Mouse (Mus musculus): ENCODE measurements around the gene Pakap. TPM values are rescaled to one million over a fixed set of nuclear protein-coding genes. Genes with fewer than 3 reads are reported as not detected.

Pakap gene
- polyA plus RNA-seq, 1 experiment, result 0.78 TPM

- Histone ChIP-seq H3K27ac (ENCODE audit: insufficient read depth, low read depth, low read length) (peak overlapping the region; percentile 24; the same call in 1 of the 2 replicates), H3K4me3 (ENCODE audit: insufficient read depth, low read depth, low read length) (peak overlapping the region; percentile 31), H3K36me3 (ENCODE audit: control insufficient read depth, insufficient read depth, low read length) (no peaks in the 10 kb centered on the region), H3K4me1 (ENCODE audit: control insufficient read depth, insufficient read depth, low read length) (peaks cover 20% of the 10 kb centered on the region), H3K27me3 (replicated peaks; ENCODE audit: control insufficient read depth, insufficient read depth, low read length) (no peaks in the 10 kb centered on the region)
- peak; percentile 26 for DNase-seq
- TF ChIP-seq POLR2A (IDR thresholded peaks at IDR 0.05; ENCODE audit: low read depth, low read length) (no peak), CTCF (conservative IDR thresholded peaks at IDR 0.05; ENCODE audit: insufficient read depth, insufficient read length, low read depth, low read length) (peak; percentile 49)
- WGBS, result 48% methylated on average over 10 of the region's 10 CpGs
These were observed 346.5 kb downstream of the Pakap start for GRCm38 (mm10) chr4:57914193-57915190.

GRCm38 (mm10) chr4:57915216-57915965 lies 347.4 kb downstream of the Pakap start:
- peak overlapping the region; percentile 86 for H3K27ac ChIP-seq (ENCODE audit: insufficient read depth, low read depth, low read length)

GRCm38 (mm10) chr4:57916201-57916661 lies 348.3 kb downstream of the Pakap start, which contains the start of gene D630039A03Rik:
D630039A03Rik (minus strand) TSS chr4:57916297.
- WGBS, result 15% methylated on average over 9 of the region's 9 CpGs

More at GRCm38 (mm10) chr4:57915216-57915965, 347.4 kb downstream of the Pakap start:
- H3K27me3 ChIP-seq (replicated peaks; ENCODE audit: control insufficient read depth, insufficient read depth, low read length), result no peaks in the 10 kb centered on the region
- H3K4me1 ChIP-seq (ENCODE audit: control insufficient read depth, insufficient read depth, low read length), result peaks cover 20% of the 10 kb centered on the region
- WGBS, result 21% methylated on average over 17 of the region's 17 CpGs
- TF ChIP-seq CTCF (conservative IDR thresholded peaks at IDR 0.05; ENCODE audit: insufficient read depth, insufficient read length, low read depth, low read length) (no peak), POLR2A (IDR thresholded peaks at IDR 0.05; ENCODE audit: low read depth, low read length) (no peak)
- H3K4me3 ChIP-seq (ENCODE audit: insufficient read depth, low read depth, low read length), result peak overlapping the region; percentile 36
- DNase-seq, result peak; percentile 96
- H3K36me3 ChIP-seq (ENCODE audit: control insufficient read depth, insufficient read depth, low read length), result no peaks in the 10 kb centered on the region

GRCm38 (mm10) chr4:57916711-57917110 lies 348.7 kb downstream of the Pakap start:
- H3K27ac ChIP-seq (ENCODE audit: insufficient read depth, low read depth, low read length), result peak overlapping the region; percentile 86
- no peak overlapping the region for H3K4me3 ChIP-seq (ENCODE audit: insufficient read depth, low read depth, low read length)
- WGBS, result 27% methylated on average over 4 of the region's 4 CpGs
- peaks cover 20% of the 10 kb centered on the region for H3K4me1 ChIP-seq (ENCODE audit: control insufficient read depth, insufficient read depth, low read length)
- no peaks in the 10 kb centered on the region for H3K27me3 ChIP-seq (replicated peaks; ENCODE audit: control insufficient read depth, insufficient read depth, low read length)
- peak; percentile 50 for DNase-seq
- TF ChIP-seq CTCF (conservative IDR thresholded peaks at IDR 0.05; ENCODE audit: insufficient read depth, insufficient read length, low read depth, low read length) (no peak), POLR2A (IDR thresholded peaks at IDR 0.05; ENCODE audit: low read depth, low read length) (no peak)
- no peaks in the 10 kb centered on the region for H3K36me3 ChIP-seq (ENCODE audit: control insufficient read depth, insufficient read depth, low read length)

More at GRCm38 (mm10) chr4:57916201-57916661, 348.3 kb downstream of the Pakap start, which contains the start of gene D630039A03Rik:
- peak within 1 kb of the TSS; percentile 36 for H3K4me3 ChIP-seq (ENCODE audit: insufficient read depth, low read depth, low read length)
- H3K4me1 ChIP-seq (ENCODE audit: control insufficient read depth, insufficient read depth, low read length), result peaks cover 20% of the 10 kb centered on the region
- no peaks in the 10 kb centered on the region for H3K27me3 ChIP-seq (replicated peaks; ENCODE audit: control insufficient read depth, insufficient read depth, low read length)
- H3K27ac ChIP-seq (ENCODE audit: insufficient read depth, low read depth, low read length), result peak within 1 kb of the TSS; percentile 86
- peak; percentile 92 for DNase-seq
- H3K36me3 ChIP-seq (ENCODE audit: control insufficient read depth, insufficient read depth, low read length), result no peaks in the 10 kb centered on the region
- no peak for TF ChIP-seq POLR2A (IDR thresholded peaks at IDR 0.05; ENCODE audit: low read depth, low read length)
- TF ChIP-seq CTCF (conservative IDR thresholded peaks at IDR 0.05; ENCODE audit: insufficient read depth, insufficient read length, low read depth, low read length), result no peak

- Histone ChIP-seq H3K4me1 (ENCODE audit: control insufficient read depth, insufficient read depth, low read length) (peaks cover 13% of the 10 kb centered on the region), H3K36me3 (ENCODE audit: control insufficient read depth, insufficient read depth, low read length) (no peaks in the 10 kb centered on the region), H3K4me3 (ENCODE audit: insufficient read depth, low read depth, low read length) (no peak overlapping the region), H3K27me3 (replicated peaks; ENCODE audit: control insufficient read depth, insufficient read depth, low read length) (no peaks in the 10 kb centered on the region), H3K27ac (ENCODE audit: insufficient read depth, low read depth, low read length) (no peak overlapping the region)
- DNase-seq, result no peak
- 37% methylated on average over 8 of the region's 8 CpGs for WGBS
- no peak for TF ChIP-seq CTCF (conservative IDR thresholded peaks at IDR 0.05; ENCODE audit: insufficient read depth, insufficient read length, low read depth, low read length)
- TF ChIP-seq POLR2A (IDR thresholded peaks at IDR 0.05; ENCODE audit: low read depth, low read length), result no peak
These were observed 351.8 kb downstream of the Pakap start for GRCm38 (mm10) chr4:57919494-57920423.

GRCm38 (mm10) chr4:57920522-57920921 lies 352.5 kb downstream of the Pakap start:
- H3K27ac ChIP-seq (ENCODE audit: insufficient read depth, low read depth, low read length), result no peak overlapping the region
- H3K4me3 ChIP-seq (ENCODE audit: insufficient read depth, low read depth, low read length), result no peak overlapping the region
- H3K4me1 ChIP-seq (ENCODE audit: control insufficient read depth, insufficient read depth, low read length), result peaks cover 13% of the 10 kb centered on the region
- WGBS, result 91% methylated on average over 1 of the region's 1 CpGs
- H3K36me3 ChIP-seq (ENCODE audit: control insufficient read depth, insufficient read depth, low read length), result no peaks in the 10 kb centered on the region
- no peaks in the 10 kb centered on the region for H3K27me3 ChIP-seq (replicated peaks; ENCODE audit: control insufficient read depth, insufficient read depth, low read length)
- TF ChIP-seq CTCF (conservative IDR thresholded peaks at IDR 0.05; ENCODE audit: insufficient read depth, insufficient read length, low read depth, low read length) (no peak), POLR2A (IDR thresholded peaks at IDR 0.05; ENCODE audit: low read depth, low read length) (no peak)
- no peak for DNase-seq
